Mouse (Mus musculus) C2C12 (cell line): ENCODE results near the gene Akap2. TPM values are rescaled to one million over a fixed set of nuclear protein-coding genes. Genes with fewer than 3 reads are reported as not detected.

Experiments used
- H3K27me3 ChIP-seq: one replicate; pipeline ENCODE4 v1.6.1; 2011; ENCODE audit not compliant: control insufficient read depth, insufficient read depth, insufficient read length
- H3K36me3 ChIP-seq: one replicate; pipeline ENCODE4 v1.6.1; 2011; ENCODE audit not compliant: control insufficient read depth, insufficient read depth
- H3K4me3 ChIP-seq: one replicate; pipeline ENCODE4 v1.5.1; 2011; ENCODE audit warnings: mild to moderate bottlenecking, control low read depth; ENCODE audit not compliant: poor library complexity, insufficient read depth, severe bottlenecking
- H3K79me2 ChIP-seq: one replicate; pipeline ENCODE4 v1.6.1; 2011; ENCODE audit not compliant: control insufficient read depth, insufficient read depth
- H3K79me3 ChIP-seq: one replicate; pipeline ENCODE4 v1.6.1; 2011; ENCODE audit warnings: low read depth, control low read depth
- H3ac ChIP-seq: one replicate; pipeline ENCODE3; 2011; ENCODE audit warnings: low read depth; ENCODE audit not compliant: control insufficient read depth, insufficient read length
- CEBPB ChIP-seq: IDR thresholded peaks from one replicate; pipeline ENCODE4 v1.6.1; 2011; ENCODE audit warnings: low read depth, mild to moderate bottlenecking, control low read depth, moderate library complexity
- CTCF ChIP-seq: IDR thresholded peaks from one replicate; pipeline ENCODE4 v1.5.1; 2011; ENCODE audit not compliant: control insufficient read depth, insufficient read depth, insufficient read length
- FOSL1 ChIP-seq: IDR thresholded peaks from one replicate; pipeline ENCODE4 v1.8.0; 2011; ENCODE audit warnings: mild to moderate bottlenecking, low read length; ENCODE audit not compliant: poor library complexity, insufficient read depth, severe bottlenecking
- MAX ChIP-seq: IDR thresholded peaks from one replicate; pipeline ENCODE4 v1.6.1; 2011; ENCODE audit warnings: mild to moderate bottlenecking, control low read depth
- MYOD1 ChIP-seq: IDR thresholded peaks from one replicate; pipeline ENCODE4 v1.6.1; 2011; ENCODE audit warnings: low read depth; ENCODE audit not compliant: control insufficient read depth, insufficient read length
- MYOG ChIP-seq: IDR thresholded peaks from one replicate; pipeline ENCODE4 v1.6.1; 2011; ENCODE audit not compliant: control insufficient read depth, insufficient read length; ENCODE audit errors: extremely low read depth
- USF1 ChIP-seq: IDR thresholded peaks from one replicate; pipeline ENCODE4 v1.6.1; 2011; ENCODE audit warnings: low read depth, mild to moderate bottlenecking, control low read depth, moderate library complexity
- polyA plus RNA-seq: library from polyadenylated mRNA; unstranded; fragments of >200 nt; fragmentation: generic; extraction: Trizol; gene quantifications from one replicate; pipeline ENCODE4 v1.2.1, GENCODE M21; 2012; ENCODE audit warnings: missing spikeins

The Akap2 gene
- polyA plus RNA-seq, 1 experiment = 37.0 TPM

DNA sequence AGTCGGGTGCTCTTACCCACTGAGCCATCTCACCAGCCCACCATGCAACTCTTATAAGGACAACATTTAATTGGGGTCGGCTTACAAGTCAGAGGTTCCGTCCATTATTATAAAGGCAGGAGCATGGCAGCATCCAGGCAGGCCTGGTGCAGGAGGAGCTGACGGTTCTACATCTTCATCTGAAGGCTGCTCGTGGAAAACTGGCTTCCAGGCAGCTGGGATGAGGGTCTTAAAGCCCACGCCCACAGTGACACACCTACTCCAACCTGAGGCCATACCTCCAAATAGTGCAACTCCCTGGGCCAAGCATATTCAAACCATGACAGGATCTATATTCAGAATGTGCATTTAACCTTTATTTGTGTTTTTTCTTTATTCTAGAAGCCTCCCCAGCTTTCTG is 136.7 kb downstream of the Akap2 start:
- Histone ChIP-seq H3K79me3 (peaks cover 76% of the 10 kb centered on the region), H3K79me2 (peaks cover 98% of the 10 kb centered on the region), H3K36me3 (peaks cover 87% of the 10 kb centered on the region)

GRCm38 (mm10) chr4:57855281-57855941 is 138.0 kb downstream of the Akap2 start:
- Histone ChIP-seq H3K4me3 (no peak overlapping the region), H3K79me2 (peaks cover 98% of the 10 kb centered on the region), H3K36me3 (peaks cover 79% of the 10 kb centered on the region), H3ac (no peak overlapping the region), H3K79me3 (peaks cover 77% of the 10 kb centered on the region), H3K27me3 (no peaks in the 10 kb centered on the region)
- peak; percentile 97 for TF ChIP-seq MYOD1
- no peak for TF ChIP-seq CTCF

More for the DNA sequence above, 136.7 kb downstream of the Akap2 start:
- H3ac ChIP-seq = no peak overlapping the region
- H3K27me3 ChIP-seq = no peaks in the 10 kb centered on the region
- TF ChIP-seq CEBPB = no peak
- TF ChIP-seq CTCF = no peak
- TF ChIP-seq FOSL1 = no peak
- TF ChIP-seq MYOD1 = no peak
- TF ChIP-seq MYOG = no peak
- TF ChIP-seq USF1 = no peak
- no peak for TF ChIP-seq MAX
- H3K4me3 ChIP-seq = no peak overlapping the region

DNA sequence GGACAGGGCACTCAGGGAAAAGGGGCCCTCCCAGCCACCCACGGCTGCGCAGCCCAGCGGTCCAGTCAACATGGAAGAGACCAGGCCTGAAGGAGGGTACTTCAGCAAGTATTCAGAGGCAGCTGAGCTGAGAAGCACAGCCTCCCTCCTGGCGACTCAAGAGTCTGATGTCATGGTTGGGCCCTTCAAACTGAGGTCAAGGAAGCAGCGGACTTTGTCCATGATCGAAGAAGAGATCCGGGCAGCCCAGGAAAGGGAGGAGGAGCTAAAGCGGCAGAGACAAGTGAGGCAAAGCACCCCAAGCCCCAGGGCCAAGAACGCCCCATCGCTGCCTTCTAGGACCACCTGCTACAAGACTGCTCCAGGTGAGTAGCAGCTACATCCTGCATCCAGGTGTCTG is 139.2 kb downstream of the Akap2 start:
- TF ChIP-seq MYOD1 (no peak), CEBPB (no peak), MYOG (no peak), CTCF (no peak), FOSL1 (no peak), USF1 (no peak), MAX (no peak)
- H3K4me3 ChIP-seq = no peak overlapping the region
- peaks cover 76% of the 10 kb centered on the region for H3K36me3 ChIP-seq
- H3K79me2 ChIP-seq = peaks cover 98% of the 10 kb centered on the region
- peaks cover 72% of the 10 kb centered on the region for H3K79me3 ChIP-seq
- H3K27me3 ChIP-seq = no peaks in the 10 kb centered on the region
- no peak overlapping the region for H3ac ChIP-seq

DNA sequence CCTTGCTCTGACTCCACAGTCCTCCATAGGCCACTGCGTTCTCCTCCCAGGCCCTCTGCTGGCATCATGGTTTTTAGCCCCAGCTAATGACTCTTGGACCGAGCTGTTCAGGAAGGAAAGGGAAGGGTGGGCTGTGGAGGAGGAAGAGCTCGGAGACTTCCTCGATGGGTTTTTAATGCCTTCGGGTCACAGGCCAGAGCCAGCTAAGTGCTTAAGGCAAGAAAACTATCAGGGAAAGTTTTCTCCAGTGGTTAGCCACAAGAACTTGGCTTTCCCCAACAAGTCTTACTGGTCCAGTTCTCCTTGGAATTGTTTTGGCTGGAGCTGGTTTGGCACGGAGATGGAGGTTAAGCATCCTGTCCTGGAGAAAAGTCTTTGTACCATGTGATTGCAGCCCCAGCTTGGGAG is 142.8 kb downstream of the Akap2 start:
- H3ac ChIP-seq = no peak overlapping the region
- H3K79me3 ChIP-seq = peaks cover 77% of the 10 kb centered on the region
- TF ChIP-seq CEBPB (no peak), MYOD1 (no peak), FOSL1 (no peak), MAX (no peak), USF1 (no peak)
- peaks cover 100% of the 10 kb centered on the region for H3K79me2 ChIP-seq
- no peaks in the 10 kb centered on the region for H3K27me3 ChIP-seq
- H3K4me3 ChIP-seq = no peak overlapping the region
- H3K36me3 ChIP-seq = peaks cover 46% of the 10 kb centered on the region

GRCm38 (mm10) chr4:57861166-57861565 is 143.7 kb downstream of the Akap2 start:
- no peak overlapping the region for H3K4me3 ChIP-seq
- no peak for TF ChIP-seq USF1
- no peak for TF ChIP-seq MYOG
- TF ChIP-seq CTCF = no peak
- TF ChIP-seq CEBPB = no peak
- peaks cover 43% of the 10 kb centered on the region for H3K36me3 ChIP-seq
- no peaks in the 10 kb centered on the region for H3K27me3 ChIP-seq
- H3K79me3 ChIP-seq = peaks cover 78% of the 10 kb centered on the region
- peaks cover 100% of the 10 kb centered on the region for H3K79me2 ChIP-seq
- no peak overlapping the region for H3ac ChIP-seq

- Histone ChIP-seq H3K79me3 (peaks cover 73% of the 10 kb centered on the region), H3K4me3 (no peak overlapping the region), H3K36me3 (peaks cover 38% of the 10 kb centered on the region), H3ac (no peak overlapping the region), H3K27me3 (no peaks in the 10 kb centered on the region), H3K79me2 (peaks cover 100% of the 10 kb centered on the region)
- TF ChIP-seq CTCF (no peak), USF1 (no peak), CEBPB (no peak), MAX (no peak), MYOD1 (no peak), FOSL1 (no peak), MYOG (no peak)
Observed at GRCm38 (mm10) chr4:57861856-57862255, 144.4 kb downstream of the Akap2 start.
